Mouse (Mus musculus) E14TG2a.4 (cell line): ENCODE results near the gene Ulk3.

ENCODE experiments used
- H3K27me3 ChIP-seq: 2 replicates; pipeline ENCODE4 v1.6.1; 2014; ENCODE audit warnings: low read length, control low read depth; ENCODE audit not compliant: insufficient read depth
- H3K36me3 ChIP-seq: 2 replicates; pipeline ENCODE4 v1.6.1; 2014; ENCODE audit warnings: low read length, control low read depth; ENCODE audit not compliant: insufficient read depth
- H3K4me1 ChIP-seq: replicated peaks from 2 replicates; pipeline ENCODE4 v1.6.1; 2014; ENCODE audit warnings: low read depth, low read length, control low read depth
- H3K4me3 ChIP-seq: replicated peaks from 2 replicates; pipeline ENCODE4 v1.5.1; 2014; ENCODE audit warnings: mild to moderate bottlenecking, low read length
- H3K9me3 ChIP-seq: 2 replicates; pipeline ENCODE4 v1.6.1; 2014; ENCODE audit warnings: low read length, control low read depth
- CTCF ChIP-seq: conservative IDR thresholded peaks from 2 replicates; pipeline ENCODE4 v1.5.1; 2014; ENCODE audit warnings: low read length
- NANOG ChIP-seq: IDR thresholded peaks from 2 replicates; pipeline ENCODE4 v1.6.1; 2014; ENCODE audit warnings: borderline replicate concordance, low read length, mixed read lengths
- POU5F1 ChIP-seq: IDR thresholded peaks from 2 replicates; pipeline ENCODE4 v1.6.1; 2014; ENCODE audit warnings: low read length, borderline replicate concordance

Ulk3 gene

DNA sequence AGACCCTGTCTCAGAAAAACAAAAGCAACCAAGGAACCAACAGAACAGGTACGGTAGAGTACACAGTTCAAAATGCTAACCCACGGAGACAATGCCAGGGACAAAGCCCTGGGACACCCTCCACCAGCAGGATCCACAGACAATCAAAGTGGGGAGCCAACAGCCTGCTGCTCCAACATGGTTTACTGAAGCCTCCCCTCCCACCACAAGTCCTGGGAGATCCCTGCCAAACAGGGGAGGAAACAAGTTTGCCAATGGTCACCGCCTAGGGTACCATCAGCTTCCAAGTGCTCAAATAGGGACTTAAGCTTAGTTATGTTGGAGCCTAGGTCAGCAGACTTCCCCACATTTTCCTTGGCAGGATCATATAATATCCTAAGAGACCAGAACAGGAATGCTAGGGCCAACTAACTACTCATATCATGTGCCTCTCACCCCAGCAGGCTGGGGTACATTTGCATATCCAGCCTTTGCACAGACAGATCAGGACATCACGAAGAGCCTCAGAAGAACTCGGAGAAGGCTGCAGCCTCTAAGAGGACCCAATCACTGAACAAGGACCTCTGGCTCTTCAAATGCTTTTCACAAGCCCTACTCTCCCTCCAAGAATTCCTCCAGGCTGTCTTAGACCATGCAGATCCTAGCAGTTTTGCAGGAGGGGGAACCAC is 50.5 kb downstream of the Ulk3 start:
- Histone ChIP-seq H3K4me1 (peaks cover 68% of the 10 kb centered on the region), H3K4me3 (peak overlapping the region; percentile 57), H3K27me3 (0 out of 2 replicates have a peak, but pooled peaks cover 4% of the 10 kb centered on the region), H3K9me3 (no peaks in the 10 kb centered on the region), H3K36me3 (peaks cover 10% of the 10 kb centered on the region; the same call in 1 of the 2 replicates)
- TF ChIP-seq POU5F1, result no peak
- no peak for TF ChIP-seq NANOG
- no peak for TF ChIP-seq CTCF

DNA sequence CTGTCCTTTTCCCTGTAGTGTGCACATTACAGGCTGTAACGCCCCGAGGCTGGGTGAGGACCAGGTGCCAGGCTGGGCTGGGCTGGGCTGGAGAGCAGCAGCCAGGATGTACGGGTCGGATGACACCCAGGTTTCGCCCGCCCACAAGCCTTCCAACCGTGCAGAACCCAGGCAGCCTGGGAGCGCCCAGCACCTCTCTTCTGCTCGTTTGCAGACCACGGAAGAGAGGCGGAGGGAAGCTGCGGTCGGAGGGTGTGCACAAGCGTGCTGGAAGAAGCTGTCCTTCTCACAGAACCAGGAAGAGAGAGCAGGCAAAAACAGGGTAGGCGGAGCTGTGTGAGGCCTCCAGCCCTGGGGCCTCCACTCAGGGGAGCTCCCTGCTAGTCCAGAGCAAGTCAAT is 51.1 kb downstream of the Ulk3 start:
- peaks cover 10% of the 10 kb centered on the region; the same call in 1 of the 2 replicates for H3K36me3 ChIP-seq
- no peak for TF ChIP-seq NANOG
- TF ChIP-seq POU5F1, result no peak
- TF ChIP-seq CTCF, result no peak
- peaks cover 69% of the 10 kb centered on the region for H3K4me1 ChIP-seq
- H3K9me3 ChIP-seq, result no peaks in the 10 kb centered on the region
- peak overlapping the region; percentile 57 for H3K4me3 ChIP-seq
- H3K27me3 ChIP-seq, result 0 out of 2 replicates have a peak, but pooled peaks cover 4% of the 10 kb centered on the region

DNA sequence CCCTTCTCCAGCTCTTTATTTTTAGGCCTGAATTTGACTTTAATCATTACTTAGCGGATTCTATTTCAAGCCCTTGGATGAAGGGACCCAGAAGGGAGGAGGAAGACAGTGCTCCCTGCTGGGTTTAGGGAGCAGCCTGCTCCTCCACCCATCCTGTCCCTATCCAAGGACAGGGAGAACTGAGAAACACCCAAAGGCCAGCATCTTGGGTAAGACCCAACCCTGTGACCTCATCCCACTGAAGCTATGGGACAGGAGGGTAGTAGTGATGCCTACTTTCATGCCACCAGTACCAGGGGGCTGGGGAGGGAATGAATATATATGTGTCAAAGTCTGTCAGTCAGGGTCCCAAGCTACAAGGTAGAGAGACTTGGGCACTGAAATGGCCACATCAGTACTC is 51.8 kb downstream of the Ulk3 start:
- Histone ChIP-seq H3K9me3 (no peaks in the 10 kb centered on the region), H3K4me1 (peaks cover 73% of the 10 kb centered on the region), H3K27me3 (peaks cover 4% of the 10 kb centered on the region; the same call in 1 of the 2 replicates), H3K36me3 (peaks cover 10% of the 10 kb centered on the region; the same call in 1 of the 2 replicates), H3K4me3 (peak overlapping the region; percentile 57)
- no peak for TF ChIP-seq CTCF
- TF ChIP-seq NANOG, result no peak
- no peak for TF ChIP-seq POU5F1

DNA sequence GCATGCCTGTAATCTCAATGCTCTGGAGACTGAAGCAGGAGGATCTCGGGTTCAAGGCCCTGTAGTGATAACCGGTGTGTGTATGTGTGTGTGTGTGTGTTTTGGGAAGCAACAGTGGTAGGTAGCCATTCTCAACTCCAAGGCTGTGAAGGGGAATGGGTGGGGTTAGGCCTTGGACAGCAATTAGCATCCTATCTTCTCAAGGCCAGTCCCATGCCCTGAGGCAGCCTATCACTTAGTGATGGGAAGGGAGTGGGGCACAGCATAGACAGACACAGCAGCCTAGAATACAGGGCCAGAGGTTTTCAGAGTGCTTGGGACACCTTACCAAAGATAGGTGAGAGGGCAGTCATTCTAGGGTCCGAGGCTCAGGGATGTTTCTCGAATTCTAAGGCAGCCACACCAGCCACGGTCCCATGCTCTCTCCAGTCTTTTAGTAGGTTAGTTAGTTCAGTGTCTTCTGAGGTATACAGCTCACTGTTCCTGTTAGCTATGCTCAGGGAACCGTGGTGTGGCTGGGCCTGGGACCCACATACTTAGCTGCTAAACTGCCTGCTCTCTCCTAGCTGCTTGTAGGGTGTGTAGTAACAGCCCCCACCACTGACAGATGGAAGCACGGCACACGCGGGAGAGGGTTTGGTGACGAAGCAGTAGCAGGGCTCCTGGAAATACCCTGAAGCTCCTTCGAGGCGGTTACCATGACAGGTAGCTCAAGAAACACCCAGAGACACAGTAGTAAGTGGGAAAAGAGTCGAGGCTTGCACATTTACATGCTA is 52.7 kb downstream of the Ulk3 start:
- TF ChIP-seq POU5F1 (no peak), CTCF (no peak), NANOG (no peak)
- Histone ChIP-seq H3K4me1 (peaks cover 79% of the 10 kb centered on the region), H3K4me3 (no peak overlapping the region), H3K36me3 (peaks cover 10% of the 10 kb centered on the region; the same call in 1 of the 2 replicates), H3K9me3 (no peaks in the 10 kb centered on the region), H3K27me3 (peaks cover 12% of the 10 kb centered on the region)

DNA sequence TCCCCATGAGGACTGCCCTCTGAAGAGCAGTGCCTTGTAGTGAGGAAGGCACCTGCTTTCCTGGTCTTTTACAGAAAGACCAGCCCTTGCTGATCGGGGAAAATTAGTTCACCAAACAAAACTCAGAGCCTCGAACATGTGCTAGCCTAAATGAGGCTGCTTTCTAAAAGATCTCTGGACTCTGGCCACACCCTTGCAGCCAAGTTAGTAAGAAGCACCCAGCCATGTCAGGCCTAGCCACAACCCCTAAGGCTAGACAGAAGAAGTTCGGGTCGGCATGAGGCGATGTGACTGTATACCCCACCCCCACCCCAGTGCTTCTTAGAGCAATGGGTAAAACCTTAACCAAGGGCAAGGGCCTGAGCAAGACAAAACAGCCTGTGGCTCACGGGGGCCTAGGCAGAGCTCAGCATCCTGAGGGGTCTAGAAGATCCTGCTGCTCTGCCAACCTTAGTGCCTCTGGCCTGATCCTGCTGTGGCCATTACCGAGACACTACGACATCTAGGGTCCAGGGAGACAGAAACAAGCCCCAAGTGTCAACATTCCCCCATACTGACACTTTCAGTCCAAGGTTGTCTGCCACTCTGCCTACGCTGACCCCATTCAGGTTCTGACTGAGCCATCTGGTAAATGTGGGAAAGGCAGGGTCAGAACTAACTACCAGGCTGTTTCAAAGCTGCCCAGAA is 54.1 kb downstream of the Ulk3 start:
- no peak for TF ChIP-seq POU5F1
- no peak for TF ChIP-seq CTCF
- TF ChIP-seq NANOG, result no peak
- Histone ChIP-seq H3K27me3 (peaks cover 24% of the 10 kb centered on the region), H3K9me3 (no peaks in the 10 kb centered on the region), H3K4me1 (peaks cover 78% of the 10 kb centered on the region), H3K4me3 (peak overlapping the region; percentile 23; the same call in 1 of the 2 replicates), H3K36me3 (peaks cover 10% of the 10 kb centered on the region; the same call in 1 of the 2 replicates)

DNA sequence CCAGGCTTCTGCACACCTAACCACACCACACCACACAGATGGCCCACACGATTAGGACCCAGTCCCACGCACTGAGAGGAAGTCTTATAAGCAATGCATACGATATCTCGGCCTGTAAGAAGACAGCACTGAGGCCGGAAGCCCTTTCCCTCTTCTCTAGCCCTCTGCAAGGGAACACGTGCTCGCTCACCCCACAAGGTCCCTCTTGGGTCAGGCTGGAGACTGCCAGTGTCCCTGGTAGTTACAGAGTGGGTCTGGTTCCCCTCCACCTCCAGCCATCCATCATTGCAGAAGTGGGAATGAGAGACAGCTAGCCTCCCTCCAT is 54.6 kb downstream of the Ulk3 start:
- Histone ChIP-seq H3K4me3 (peak overlapping the region; percentile 23; the same call in 1 of the 2 replicates), H3K27me3 (peaks cover 28% of the 10 kb centered on the region), H3K36me3 (peaks cover 10% of the 10 kb centered on the region; the same call in 1 of the 2 replicates), H3K4me1 (peaks cover 73% of the 10 kb centered on the region), H3K9me3 (no peaks in the 10 kb centered on the region)
- TF ChIP-seq POU5F1, result no peak
- TF ChIP-seq CTCF, result no peak
- TF ChIP-seq NANOG, result no peak

DNA sequence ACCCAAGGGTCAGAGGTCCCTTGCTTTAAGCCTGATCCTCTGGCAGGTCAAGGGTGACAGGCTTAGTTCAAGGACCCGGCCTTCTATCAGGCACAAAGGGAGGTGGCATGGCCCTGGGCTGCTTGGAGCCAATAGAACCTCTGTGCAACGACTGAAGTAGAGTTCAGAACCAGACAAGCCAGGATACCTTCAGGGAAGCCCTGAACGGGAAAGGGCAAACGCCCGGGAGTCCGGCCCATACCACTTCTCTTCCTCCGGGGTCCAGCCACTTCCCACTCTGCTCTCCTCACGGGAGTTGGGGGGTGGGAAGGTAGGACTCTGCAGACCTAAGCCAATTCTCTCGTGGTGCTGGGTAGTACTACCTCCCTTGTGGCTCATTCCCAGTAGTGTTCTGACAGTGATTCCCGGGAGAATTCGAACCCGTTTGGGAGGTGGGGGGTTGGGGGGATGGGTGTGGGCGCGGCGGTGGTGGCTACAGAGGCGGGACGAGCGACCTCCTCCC is 55.2 kb downstream of the Ulk3 start:
- peaks cover 28% of the 10 kb centered on the region for H3K27me3 ChIP-seq
- peak overlapping the region; percentile 95 for H3K4me3 ChIP-seq
- H3K9me3 ChIP-seq, result no peaks in the 10 kb centered on the region
- TF ChIP-seq NANOG (no peak), CTCF (no peak), POU5F1 (no peak)
- H3K36me3 ChIP-seq, result peaks cover 10% of the 10 kb centered on the region; the same call in 1 of the 2 replicates
- peaks cover 69% of the 10 kb centered on the region for H3K4me1 ChIP-seq
